Mouse (Mus musculus): ENCODE results near the gene Tmem129. TPM values are rescaled to one million over a fixed set of nuclear protein-coding genes. Genes with fewer than 3 reads are reported as not detected.

Gene Tmem129
- total and polyA plus RNA-seq, 3 experiments, result 40.2 to 51.3 TPM; not detected in 1

DNA sequence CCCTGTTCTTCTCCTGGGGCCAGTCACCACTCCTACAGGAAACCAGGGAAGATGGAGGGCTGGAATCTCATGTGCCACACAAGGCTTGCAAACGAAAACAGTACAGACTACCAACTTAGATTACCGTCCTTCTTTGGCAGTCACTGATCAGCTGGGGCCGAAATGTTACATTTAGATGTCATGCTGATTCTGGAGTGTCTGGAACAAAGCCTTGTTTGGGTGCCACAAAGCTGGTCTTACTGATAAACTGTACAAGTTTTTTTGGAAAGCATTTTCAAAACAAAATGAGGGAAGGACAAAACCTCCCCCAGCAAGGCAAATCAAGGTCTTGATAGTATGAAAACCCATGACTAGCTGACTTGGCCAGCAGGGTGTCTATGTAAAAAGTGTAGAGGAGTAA lies 34.5 kb downstream of the Tmem129 start:
- Histone ChIP-seq H3K36me3 (ENCODE audit: control insufficient read depth in 1 of 2, insufficient read depth in 2 of 2, low read length in 2 of 2) (peaks cover 0 to 14% of the 10 kb centered on the region in 2 experiments; a peak in 3 of 4 replicates), H3K4me3 (ENCODE audit: control insufficient read depth in 1 of 2, insufficient read depth in 1 of 2, low read depth in 2 of 2, low read length in 2 of 2) (no peak overlapping the region), H3K27me3 (ENCODE audit: control insufficient read depth in 1 of 2, insufficient read depth in 2 of 2, low read length in 2 of 2) (no peaks in the 10 kb centered on the region), H3K9me3 (replicated peaks; ENCODE audit: insufficient read depth, low read length) (no peaks in the 10 kb centered on the region), H3K4me1 (ENCODE audit: control insufficient read depth in 1 of 2, insufficient read depth in 2 of 2, low read length in 2 of 2) (peaks cover 5 to 11% of the 10 kb centered on the region in 2 experiments), H3K27ac (ENCODE audit: control insufficient read depth, low read depth, low read length) (no peak overlapping the region), H3K79me2 (ENCODE audit: control insufficient read depth, insufficient read depth, low read length, poor library complexity) (peaks cover 26% of the 10 kb centered on the region), H3K9ac (ENCODE audit: control insufficient read depth, low read depth, low read length, poor library complexity, severe bottlenecking) (no peak overlapping the region)
- TF ChIP-seq EP300 (IDR thresholded peaks at IDR 0.05; ENCODE audit: low read depth in 1 of 2, low read length in 2 of 2), result no peak
- TF ChIP-seq UBTF (IDR thresholded peaks at IDR 0.05; ENCODE audit: borderline replicate concordance, insufficient read depth, low read depth, low read length), result no peak
- no peak for TF ChIP-seq USF2 (IDR thresholded peaks at IDR 0.05; ENCODE audit: borderline replicate concordance in 1 of 2, insufficient read depth in 1 of 2, low read depth in 1 of 2, low read length in 2 of 2)
- no peak for TF ChIP-seq POLR2A (IDR thresholded peaks at IDR 0.05; ENCODE audit: control insufficient read depth in 1 of 2, insufficient read depth in 1 of 2, low read depth in 1 of 2, low read length in 2 of 2, poor library complexity in 1 of 2)
- TF ChIP-seq RCOR1 (IDR thresholded peaks at IDR 0.05; ENCODE audit: low read depth, low read length), result no peak
- no peak for TF ChIP-seq TBP (IDR thresholded peaks at IDR 0.05; ENCODE audit: low read depth, low read length)
- no peak for TF ChIP-seq E2F4 (IDR thresholded peaks at IDR 0.05; ENCODE audit: borderline replicate concordance, low read depth, low read length)
- no peak for TF ChIP-seq JUND (IDR thresholded peaks at IDR 0.05; ENCODE audit: low read depth, low read length)
- TF ChIP-seq ETS1 (IDR thresholded peaks at IDR 0.05; ENCODE audit: low read depth, low read length), result no peak
- no peak for TF ChIP-seq MYB (IDR thresholded peaks at IDR 0.05; ENCODE audit: low read depth, low read length)
- no peak for TF ChIP-seq CTCF (IDR thresholded peaks at IDR 0.05 in 2 of 3, conservative IDR thresholded peaks at IDR 0.05 in 1 of 3; ENCODE audit: control insufficient read depth in 1 of 3, insufficient read depth in 1 of 3, low read depth in 2 of 3, low read length in 3 of 3, poor library complexity in 1 of 3, severe bottlenecking in 1 of 3)
- no peak for TF ChIP-seq TCF12 (IDR thresholded peaks at IDR 0.05; ENCODE audit: low read depth, low read length)
- no peak for TF ChIP-seq MAFK (IDR thresholded peaks at IDR 0.05; ENCODE audit: borderline replicate concordance, low read depth, low read length)
- TF ChIP-seq POLR2AphosphoS5 (IDR thresholded peaks at IDR 0.05; ENCODE audit: borderline replicate concordance, low read depth, low read length), result no peak
- no peak for TF ChIP-seq ZMIZ1 (IDR thresholded peaks at IDR 0.05; ENCODE audit: low read depth, low read length)
- no peak for TF ChIP-seq MAX (IDR thresholded peaks at IDR 0.05; ENCODE audit: low read length)
- TF ChIP-seq ZNF384 (IDR thresholded peaks at IDR 0.05; ENCODE audit: low read depth, low read length), result no peak
- no peak for TF ChIP-seq RAD21 (IDR thresholded peaks at IDR 0.05; ENCODE audit: low read depth, low read length)
- no peak for DNase-seq (ENCODE audit: low read depth, low spot score)

DNA sequence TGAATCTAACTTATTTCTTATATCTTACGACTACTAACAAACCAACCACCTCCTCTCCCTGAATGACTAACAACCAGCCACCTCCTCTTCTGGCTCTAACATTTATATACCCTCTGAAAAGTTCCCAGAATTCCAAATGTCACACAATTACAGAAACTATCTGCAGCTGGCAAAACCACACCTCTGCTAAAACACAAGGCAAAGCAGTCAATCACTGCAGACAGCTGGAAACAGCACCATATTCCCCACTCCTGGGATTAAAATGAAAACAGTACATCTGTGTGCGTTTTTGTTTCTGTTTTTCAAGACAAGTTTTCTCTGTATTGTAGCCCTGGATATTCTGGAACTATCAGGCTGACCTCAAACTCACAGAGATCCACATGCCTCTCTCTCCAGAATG lies 35.5 kb downstream of the Tmem129 start:
- Histone ChIP-seq H3K27me3 (ENCODE audit: control insufficient read depth in 1 of 2, insufficient read depth in 2 of 2, low read length in 2 of 2) (no peaks in the 10 kb centered on the region), H3K4me1 (ENCODE audit: control insufficient read depth in 1 of 2, insufficient read depth in 2 of 2, low read length in 2 of 2) (peaks cover 4 to 9% of the 10 kb centered on the region in 2 experiments), H3K9ac (ENCODE audit: control insufficient read depth, low read depth, low read length, poor library complexity, severe bottlenecking) (no peak overlapping the region), H3K79me2 (ENCODE audit: control insufficient read depth, insufficient read depth, low read length, poor library complexity) (peaks cover 23% of the 10 kb centered on the region), H3K9me3 (replicated peaks; ENCODE audit: insufficient read depth, low read length) (no peaks in the 10 kb centered on the region), H3K27ac (ENCODE audit: control insufficient read depth, low read depth, low read length) (no peak overlapping the region), H3K36me3 (ENCODE audit: control insufficient read depth in 1 of 2, insufficient read depth in 2 of 2, low read length in 2 of 2) (peaks cover 0 to 13% of the 10 kb centered on the region in 2 experiments; a peak in 3 of 4 replicates), H3K4me3 (ENCODE audit: control insufficient read depth in 1 of 2, insufficient read depth in 1 of 2, low read depth in 2 of 2, low read length in 2 of 2) (no peak overlapping the region)
- no peak for DNase-seq (ENCODE audit: low read depth, low spot score)
- no peak for TF ChIP-seq RAD21 (IDR thresholded peaks at IDR 0.05; ENCODE audit: low read depth, low read length)
- no peak for TF ChIP-seq CHD2 (IDR thresholded peaks at IDR 0.05; ENCODE audit: low read length)
- no peak for TF ChIP-seq CTCF (IDR thresholded peaks at IDR 0.05 in 2 of 3, conservative IDR thresholded peaks at IDR 0.05 in 1 of 3; ENCODE audit: control insufficient read depth in 1 of 3, insufficient read depth in 1 of 3, low read depth in 2 of 3, low read length in 3 of 3, poor library complexity in 1 of 3, severe bottlenecking in 1 of 3)
- no peak for TF ChIP-seq SMC3 (IDR thresholded peaks at IDR 0.05; ENCODE audit: low read depth, low read length)
- TF ChIP-seq MAX (IDR thresholded peaks at IDR 0.05; ENCODE audit: low read length), result no peak
- no peak for TF ChIP-seq UBTF (IDR thresholded peaks at IDR 0.05; ENCODE audit: borderline replicate concordance, insufficient read depth, low read depth, low read length)
- TF ChIP-seq USF1 (IDR thresholded peaks at IDR 0.05; ENCODE audit: low read depth, low read length), result no peak

Measured in MEL (cell line).